In genomic region chr15:79774117-79775027, GRCm38 (mm10) we compare ENCODE assay signal across 8 mouse cellular contexts. TPM values are rescaled to one million over a fixed set of nuclear protein-coding genes. Genes with fewer than 3 reads are reported as not detected.
A peak's percentile ranks its signal among the peaks of the same experiment; 100 is the strongest.
DNase-seq lines count a peak whose midpoint lies in the region; ATAC-seq and TF ChIP-seq lines count a peak whose summit lies in the region.

No protein-coding gene starts in this region.

- peak overlapping the region; percentile 62 for H3K4me3 ChIP-seq in C2C12 (ENCODE audit: insufficient read depth, poor library complexity, severe bottlenecking)
- H3K4me3 ChIP-seq in erythroblast, embryonic 14.5 days (replicated peaks): peak overlapping the region; percentile 85
- peak overlapping the region; percentile 89 for H3K4me3 ChIP-seq in heart, embryonic 11.5 days (ENCODE audit: low read depth, low read length)
- H3K4me3 ChIP-seq in kidney, embryonic 16.5 days (ENCODE audit: low read length): peak overlapping the region; percentile 70
- H3K4me3 ChIP-seq in liver, adult 2 months (ENCODE audit: insufficient read depth, low read depth, low read length): peak overlapping the region; percentile 75
- H3K4me3 ChIP-seq in myocyte: peak overlapping the region; percentile 50

- H3K9me3 ChIP-seq in erythroblast, embryonic 14.5 days (ENCODE audit: control insufficient read depth, low read length): no peaks in the 10 kb centered on the region
- H3K9me3 ChIP-seq in heart, embryonic 11.5 days (replicated peaks; ENCODE audit: control insufficient read depth, low read length): no peaks in the 10 kb centered on the region
- H3K9me3 ChIP-seq in kidney, embryonic 16.5 days (ENCODE audit: low read length): no peaks in the 10 kb centered on the region

- H3K36me3 ChIP-seq in C2C12 (ENCODE audit: control insufficient read depth, insufficient read depth): no peaks in the 10 kb centered on the region
- no peaks in the 10 kb centered on the region for H3K36me3 ChIP-seq in erythroblast, embryonic 14.5 days (ENCODE audit: control insufficient read depth)
- no peaks in the 10 kb centered on the region for H3K36me3 ChIP-seq in heart, embryonic 11.5 days (ENCODE audit: control insufficient read depth, insufficient read depth, low read length)
- no peaks in the 10 kb centered on the region for H3K36me3 ChIP-seq in kidney, embryonic 16.5 days (ENCODE audit: insufficient read depth, low read length)
- no peaks in the 10 kb centered on the region for H3K36me3 ChIP-seq in liver, adult 2 months (ENCODE audit: control insufficient read depth, insufficient read depth, low read length)
- no peaks in the 10 kb centered on the region for H3K36me3 ChIP-seq in myocyte (ENCODE audit: control insufficient read depth, insufficient read depth)
- no peaks in the 10 kb centered on the region for H3K36me3 ChIP-seq in splenic B cell, adult 2 months (ENCODE audit: control insufficient read depth, insufficient read depth, low read length, poor library complexity, severe bottlenecking)

- no peak for TF ChIP-seq CTCF in C2C12 (IDR thresholded peaks at IDR 0.05; ENCODE audit: control insufficient read depth, insufficient read depth, insufficient read length)
- no peak for TF ChIP-seq CTCF in brain, embryonic 14.5 days (IDR thresholded peaks at IDR 0.05; ENCODE audit: borderline replicate concordance, extremely low read depth, insufficient read depth, insufficient read length)
- no peak for TF ChIP-seq CTCF in liver, adult 2 months (IDR thresholded peaks at IDR 0.05; ENCODE audit: low read depth, low read length)

- H3K79me2 ChIP-seq in C2C12 (ENCODE audit: control insufficient read depth, insufficient read depth) (peaks cover 34% of the 10 kb centered on the region), myocyte (ENCODE audit: control insufficient read depth, insufficient read depth) (peaks cover 19% of the 10 kb centered on the region)
- no peaks in the 10 kb centered on the region for H3K79me2 ChIP-seq in liver, adult 2 months (ENCODE audit: control insufficient read depth, insufficient read depth, low read length)

- peak; percentile 97 for ATAC-seq in heart, embryonic 11.5 days (replicated peaks; ENCODE audit: insufficient number of reproducible peaks, low FRiP score, low TSS enrichment)
- peak; percentile 99 for ATAC-seq in kidney, embryonic 16.5 days (ENCODE audit: low FRiP score, low TSS enrichment)

- peaks cover 22% of the 10 kb centered on the region for H3K4me1 ChIP-seq in erythroblast, embryonic 14.5 days (ENCODE audit: control insufficient read depth)
- peaks cover 15% of the 10 kb centered on the region for H3K4me1 ChIP-seq in heart, embryonic 11.5 days (ENCODE audit: control insufficient read depth, insufficient read depth, low read length)
- H3K4me1 ChIP-seq in kidney, embryonic 16.5 days (ENCODE audit: insufficient read depth, low read length): peaks cover 16% of the 10 kb centered on the region
- no peaks in the 10 kb centered on the region; the same call in 1 of the 2 replicates for H3K4me1 ChIP-seq in liver, adult 2 months (ENCODE audit: control insufficient read depth, insufficient read depth, low read length)

- H3K27me3 ChIP-seq in C2C12 (ENCODE audit: control insufficient read depth, insufficient read depth, insufficient read length) (no peaks in the 10 kb centered on the region), myocyte (ENCODE audit: control insufficient read depth, insufficient read depth, insufficient read length) (no peaks in the 10 kb centered on the region)
- H3K27me3 ChIP-seq in erythroblast, embryonic 14.5 days (ENCODE audit: control insufficient read depth): peaks cover 12% of the 10 kb centered on the region
- H3K27me3 ChIP-seq in heart, embryonic 11.5 days (ENCODE audit: control insufficient read depth, insufficient read depth, low read length): no peaks in the 10 kb centered on the region
- H3K27me3 ChIP-seq in kidney, embryonic 16.5 days (ENCODE audit: insufficient read depth, low read length): no peaks in the 10 kb centered on the region
- no peaks in the 10 kb centered on the region for H3K27me3 ChIP-seq in liver, adult 2 months (ENCODE audit: control insufficient read depth, insufficient read depth, low read length)
- H3K27me3 ChIP-seq in splenic B cell, adult 2 months (ENCODE audit: control insufficient read depth, insufficient read depth, low read length, poor library complexity, severe bottlenecking): no peaks in the 10 kb centered on the region

- peak overlapping the region; percentile 90 for H3K9ac ChIP-seq in heart, embryonic 11.5 days (ENCODE audit: low read depth, low read length)
- H3K9ac ChIP-seq in kidney, embryonic 16.5 days (replicated peaks; ENCODE audit: low read length): peak overlapping the region; percentile 81
- H3K9ac ChIP-seq in liver, adult 2 months (ENCODE audit: low read depth, low read length): peak overlapping the region; percentile 76

- peak; percentile 99 for DNase-seq in brain, embryonic 14.5 days (ENCODE audit: low read depth)
- peak; percentile 97 for DNase-seq in liver, adult 2 months (ENCODE audit: extremely low read depth, low read depth, low spot score)
- peak; percentile 99 for DNase-seq in splenic B cell, adult 2 months (ENCODE audit: low read depth, low spot score)

- peak overlapping the region; percentile 68 for H3K27ac ChIP-seq in heart, embryonic 11.5 days (ENCODE audit: low read depth, low read length)
- H3K27ac ChIP-seq in kidney, embryonic 16.5 days (ENCODE audit: low read length): peak overlapping the region; percentile 69
- H3K27ac ChIP-seq in liver, adult 2 months (replicated peaks; ENCODE audit: insufficient read depth, low read depth, low read length): peak overlapping the region; percentile 2

- peak overlapping the region; percentile 88 for H3K4me2 ChIP-seq in heart, embryonic 11.5 days
- peak overlapping the region; percentile 57 for H3K4me2 ChIP-seq in kidney, embryonic 16.5 days (replicated peaks; ENCODE audit: low read depth, low read length)
- peak overlapping the region; percentile 97 for H3K4me2 ChIP-seq in myocyte (ENCODE audit: low read depth)

- H3ac ChIP-seq in C2C12 (ENCODE audit: control insufficient read depth, insufficient read length, low read depth): peak overlapping the region; percentile 81
- peak overlapping the region; percentile 60 for H3ac ChIP-seq in myocyte (ENCODE audit: control insufficient read depth, insufficient read length)

- peaks cover 2% of the 10 kb centered on the region for H3K79me3 ChIP-seq in C2C12 (ENCODE audit: low read depth)

- no peak; the same call in 1 of the 2 replicates for TF ChIP-seq POLR2A in brain, embryonic 14.5 days (IDR thresholded peaks at IDR 0.05; ENCODE audit: borderline replicate concordance, extremely low read depth, insufficient read depth, insufficient read length, poor library complexity, severe bottlenecking)
- peak; percentile 1; the same call in 1 of the 2 replicates for TF ChIP-seq POLR2A in liver, adult 2 months (IDR thresholded peaks at IDR 0.05; ENCODE audit: extremely low read depth, insufficient read depth, low read length)
- TF ChIP-seq POLR2A in myocyte (IDR thresholded peaks at IDR 0.05; ENCODE audit: insufficient read length, low read depth): peak; percentile 71

- under 1% methylated on average over 42 of the region's 50 CpGs for WGBS in heart, embryonic 11.5 days (ENCODE audit: insufficient replicate concordance)
- under 1% methylated on average over 45 of the region's 50 CpGs for WGBS in kidney, embryonic 16.5 days
- WGBS in liver, adult 2 months: 1% methylated on average over 44 of the region's 50 CpGs

TF ChIP-seq in C2C12, 6 proteins besides CTCF, POLR2A, EP300 and RAD21:
- peak; percentile 98 for TF ChIP-seq MAX (IDR thresholded peaks at IDR 0.05)
- no peak for TF ChIP-seq MYOG (IDR thresholded peaks at IDR 0.05; ENCODE audit: control insufficient read depth, extremely low read depth, insufficient read length)

TF ChIP-seq in myocyte, 11 proteins besides CTCF, POLR2A, EP300 and RAD21 (continues in another document):
- no peak for TF ChIP-seq E2F4 (IDR thresholded peaks at IDR 0.05; ENCODE audit: insufficient read depth)
- peak; percentile 74 for TF ChIP-seq POLR2AphosphoS2 (IDR thresholded peaks at IDR 0.05; ENCODE audit: insufficient read length, low read depth)

RNA-seq across cellular contexts. Expression of gene Dnal4, which starts 3.3 kb away (rescaled TPM):
- polyA plus RNA-seq in C2C12 (2012; fragmentation: generic; extraction: Trizol): 48.9 TPM
- polyA plus RNA-seq in brain, embryonic 14.5 days (2012; rRNA removed): 77.6 and 110 TPM in 2 replicates
- 0.69 and 1.1 TPM in 2 replicates for polyA plus RNA-seq in erythroblast, embryonic 14.5 days (2012)
- 37.3 TPM in 2 replicates for polyA plus RNA-seq in heart, embryonic 11.5 days (2014; fragmentation: Nextera tagmentation; extraction: Ambion mirVana)
- 71.7 and 74.0 TPM in 2 replicates for polyA plus RNA-seq in kidney, embryonic 16.5 days (2015; fragmentation: Nextera tagmentation; extraction: Ambion mirVana)
- total RNA-seq in liver, adult 2 months (2014; rRNA removed): 4.5 and 6.2 TPM in 2 replicates
- 14.2 and 14.9 TPM in 2 replicates for polyA plus RNA-seq in liver, adult 2 months (2012; rRNA removed)
- polyA plus RNA-seq in myocyte (2012; fragmentation: generic; extraction: Trizol): 66.8 TPM

RNA-seq across cellular contexts. Expression of gene Nptxr, which starts 30.2 kb away (rescaled TPM):
- 26.6 TPM for polyA plus RNA-seq in C2C12 (2012; fragmentation: generic; extraction: Trizol)
- 20.7 and 53.6 TPM in 2 replicates for polyA plus RNA-seq in brain, embryonic 14.5 days (2012; rRNA removed)
- polyA plus RNA-seq in erythroblast, embryonic 14.5 days (2012): not detected in 2 replicates
- 0.58 and 0.83 TPM in 2 replicates for polyA plus RNA-seq in heart, embryonic 11.5 days (2014; fragmentation: Nextera tagmentation; extraction: Ambion mirVana)
- polyA plus RNA-seq in kidney, embryonic 16.5 days (2015; fragmentation: Nextera tagmentation; extraction: Ambion mirVana): 1.7 and 1.9 TPM in 2 replicates
- 0.09 and 0.20 TPM in 2 replicates for total RNA-seq in liver, adult 2 months (2014; rRNA removed)
- polyA plus RNA-seq in liver, adult 2 months (2012; rRNA removed): 0.11 and 0.19 TPM in 2 replicates
- polyA plus RNA-seq in myocyte (2012; fragmentation: generic; extraction: Trizol): 14.3 TPM

RNA-seq across cellular contexts. Expression of gene Sun2, which starts 32.0 kb away (rescaled TPM):
- polyA plus RNA-seq in C2C12 (2012; fragmentation: generic; extraction: Trizol) (56.7 TPM), myocyte (2012; fragmentation: generic; extraction: Trizol) (78.0 TPM)
- polyA plus RNA-seq in brain, embryonic 14.5 days (2012; rRNA removed): 46.5 and 47.9 TPM in 2 replicates
- 2.8 and 4.2 TPM in 2 replicates for polyA plus RNA-seq in erythroblast, embryonic 14.5 days (2012)
- 3.7 and 4.9 TPM in 2 replicates for polyA plus RNA-seq in heart, embryonic 11.5 days (2014; fragmentation: Nextera tagmentation; extraction: Ambion mirVana)
- 5.7 and 5.8 TPM in 2 replicates for polyA plus RNA-seq in kidney, embryonic 16.5 days (2015; fragmentation: Nextera tagmentation; extraction: Ambion mirVana)
- total RNA-seq in liver, adult 2 months (2014; rRNA removed): 33.9 and 45.8 TPM in 2 replicates
- polyA plus RNA-seq in liver, adult 2 months (2012; rRNA removed): 29.7 and 33.4 TPM in 2 replicates

RNA-seq across cellular contexts. Expression of gene Npcd, which starts 59.7 kb away (rescaled TPM):
- not detected for polyA plus RNA-seq in C2C12 (2012; fragmentation: generic; extraction: Trizol)
- 0.53 and 1.8 TPM in 2 replicates for polyA plus RNA-seq in brain, embryonic 14.5 days (2012; rRNA removed)
- not detected in 2 replicates for polyA plus RNA-seq in erythroblast, embryonic 14.5 days (2012)
- polyA plus RNA-seq in heart, embryonic 11.5 days (2014; fragmentation: Nextera tagmentation; extraction: Ambion mirVana): 0.64 TPM in 1 of 2 replicates, not detected in the other
- polyA plus RNA-seq in kidney, embryonic 16.5 days (2015; fragmentation: Nextera tagmentation; extraction: Ambion mirVana): not detected in 2 replicates
- not detected in 2 replicates for total RNA-seq in liver, adult 2 months (2014; rRNA removed)
- polyA plus RNA-seq in liver, adult 2 months (2012; rRNA removed): 0.26 TPM in 1 of 2 replicates, not detected in the other
- 3.2 TPM for polyA plus RNA-seq in myocyte (2012; fragmentation: generic; extraction: Trizol)

Comparison
In these comparisons a context has a peak if more than half of its experiments do, and no peak if none do; other contexts are left out.
1. Peak in every context shown above with its lines: DNase-seq, ATAC-seq, H3K4me3 ChIP-seq and H3K27ac ChIP-seq.
2. H3K27ac ChIP-seq: peak in every context shown above with its lines; median percentile 69 in kidney, embryonic 16.5 days; 68 in heart, embryonic 11.5 days; 2 in liver, adult 2 months.